Mouse (Mus musculus): ENCODE data around the gene Spink8. TPM values are rescaled to one million over a fixed set of nuclear protein-coding genes. Genes with fewer than 3 reads are reported as not detected.
"Not testable (repeated sequence)": the region's sequence is repeated elsewhere in the genome, so short reads cannot be mapped to it uniquely, and the experiment has no call there.

Gene Spink8
- polyA plus RNA-seq (2012; rRNA removed): 1.0 TPM in 1 of 2 replicates, not detected in the other

DNA sequence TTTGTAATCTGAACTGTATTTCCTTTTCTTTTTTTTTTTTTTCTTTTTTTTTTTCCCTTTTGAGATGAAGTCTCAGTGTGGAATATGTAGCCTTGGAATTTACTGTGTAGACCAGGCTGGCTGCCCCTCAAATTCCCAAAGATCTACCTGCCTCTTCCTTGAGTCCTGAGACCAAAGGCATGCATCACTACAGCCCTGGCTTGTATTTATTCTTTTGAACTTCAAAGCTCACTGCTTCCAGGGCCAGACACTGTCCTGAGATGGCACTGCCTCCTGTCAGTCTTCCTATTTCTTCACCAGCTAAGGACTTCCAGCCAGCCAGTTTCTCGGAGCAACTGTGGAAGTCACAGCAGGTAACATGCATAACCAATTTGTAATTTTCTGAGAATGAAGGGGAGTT is at the start of gene Spink8:
Gene Spink8 (plus strand): TSS at position 301 of the 400 bp plus-strand sequence.
- 75% methylated on average over 1 of the region's 1 CpGs for WGBS
- no peak for DNase-seq (ENCODE audit: low read depth, low spot score)

DNA sequence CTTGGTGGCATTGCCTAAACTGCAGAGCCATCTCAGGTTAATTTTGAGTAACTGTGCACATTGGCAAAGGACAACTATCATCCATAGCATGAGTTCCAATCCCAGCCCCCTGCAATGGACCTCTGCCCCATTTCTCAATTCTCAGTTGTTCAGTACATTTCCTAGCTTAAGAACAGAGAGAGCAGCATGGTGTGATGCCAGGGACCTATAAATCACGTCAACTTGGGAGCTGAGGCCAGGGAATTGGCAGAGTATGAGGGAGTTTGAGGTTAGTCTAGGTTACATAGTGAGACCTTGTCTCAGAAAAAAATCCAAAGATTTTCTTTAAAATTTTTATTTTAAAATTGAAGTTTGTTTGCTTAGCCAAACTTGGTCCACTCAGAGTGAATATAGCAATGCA is 45.2 kb upstream of the Spink8 start:
- WGBS: 69% methylated on average over 1 of the region's 1 CpGs
- not testable (repeated sequence) for DNase-seq (ENCODE audit: low read depth, low spot score)

DNA sequence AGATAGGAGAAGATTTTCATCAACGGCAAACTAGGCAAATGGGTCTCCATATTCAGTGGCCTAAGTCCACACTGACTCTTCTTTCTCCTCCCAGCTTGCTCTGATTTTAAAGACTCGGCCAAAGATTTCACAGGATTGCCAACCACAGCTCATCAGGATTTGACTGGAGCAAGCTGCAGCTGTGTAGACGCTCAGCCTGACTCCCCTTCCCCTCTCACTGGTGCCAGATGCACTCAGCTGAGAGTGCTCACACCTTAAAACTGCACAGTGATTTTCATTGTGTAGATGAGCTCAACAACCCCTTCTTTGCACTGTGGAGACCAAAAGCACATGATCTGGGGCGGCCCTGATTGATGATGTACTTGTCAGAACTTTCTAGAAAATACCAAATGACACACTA is 21.5 kb upstream of the Spink8 start, which contains the start of gene Fbxw27:
Gene Fbxw27 (minus strand): TSS at position 101 of the 400 bp plus-strand sequence.
- WGBS: 75% methylated on average over 4 of the region's 4 CpGs
- DNase-seq (ENCODE audit: low read depth, low spot score): not testable (repeated sequence)

DNA sequence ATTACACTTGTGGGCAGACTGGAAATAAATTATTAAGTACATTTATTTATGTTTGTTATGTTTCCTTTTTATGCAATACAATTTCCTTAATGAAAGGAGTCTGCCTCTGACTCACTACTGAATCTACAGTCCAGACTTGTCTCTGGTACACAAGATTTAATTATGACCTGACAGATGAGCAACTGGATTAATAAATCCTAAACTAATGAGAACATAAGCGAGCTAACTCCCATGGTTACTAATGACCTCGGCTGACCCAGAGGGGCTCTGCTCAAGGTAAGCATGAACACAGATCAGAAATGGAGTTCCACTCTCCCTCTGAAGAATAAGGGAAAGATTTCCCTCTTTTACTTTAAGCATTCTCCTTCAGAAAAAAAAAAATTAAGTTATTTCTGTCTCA is 16.9 kb upstream of the Spink8 start:
- no peak for DNase-seq (ENCODE audit: low read depth, low spot score)
- 79% methylated on average over 2 of the region's 2 CpGs for WGBS

DNA sequence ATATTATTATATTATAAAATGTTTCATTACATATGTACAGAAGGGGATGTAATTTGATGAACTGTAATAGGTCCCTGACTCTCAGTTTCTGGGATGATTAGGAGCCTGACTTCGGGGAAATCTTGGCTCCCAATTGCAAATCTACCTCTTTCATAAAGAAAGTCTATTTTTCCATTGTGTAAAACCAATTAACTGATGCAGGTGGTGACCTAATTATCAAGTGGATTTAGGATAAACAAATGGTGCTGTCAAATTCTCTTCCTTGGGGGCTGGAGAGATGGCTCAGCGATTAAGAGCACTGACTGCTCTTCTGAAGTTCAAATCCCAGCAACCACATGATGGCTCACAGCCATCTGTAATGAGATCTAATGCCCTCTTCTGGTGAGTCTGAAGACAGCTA is 16.3 kb upstream of the Spink8 start:
- WGBS: 72% methylated on average over 2 of the region's 2 CpGs
- no peak for DNase-seq (ENCODE audit: low read depth, low spot score)

DNA sequence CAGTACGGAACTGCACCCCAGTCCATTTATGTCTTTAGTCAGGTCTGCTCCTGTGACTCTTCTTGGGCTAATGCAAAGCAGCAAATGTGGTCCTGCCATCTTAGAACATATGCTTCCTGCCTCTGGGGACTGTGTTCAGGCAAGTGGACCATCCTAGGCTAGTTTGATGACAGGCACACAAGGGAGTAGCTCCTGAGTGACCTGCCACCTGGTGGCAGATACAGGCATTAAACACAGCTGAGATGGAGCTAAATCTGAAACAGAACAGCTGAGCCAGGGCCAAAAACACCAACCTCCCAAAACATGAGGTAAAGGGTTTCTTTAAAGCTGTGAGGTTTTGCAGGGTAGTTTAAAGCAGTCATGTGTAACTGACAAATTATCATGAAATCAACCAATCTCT is 14.0 kb upstream of the Spink8 start:
- 92% methylated on average over 1 of the region's 1 CpGs for WGBS
- no peak for DNase-seq (ENCODE audit: low read depth, low spot score)

DNA sequence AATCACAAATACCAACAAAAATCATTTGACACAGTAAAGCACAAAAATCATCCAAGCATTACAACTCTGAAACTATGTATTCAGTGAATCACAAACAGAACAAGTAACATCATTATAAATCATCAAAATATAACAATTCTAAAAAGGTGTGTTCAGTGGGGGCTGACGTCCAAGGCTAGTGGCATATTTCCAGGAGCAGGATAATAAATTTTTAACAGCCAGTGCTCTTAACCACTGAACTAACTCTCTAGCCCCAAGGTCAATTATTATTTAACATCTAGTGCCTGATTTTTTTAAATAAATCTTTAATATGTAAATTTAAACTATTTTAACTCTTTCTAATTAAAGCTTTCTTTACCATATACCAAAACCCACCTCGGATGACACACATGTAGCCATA is 6.5 kb upstream of the Spink8 start:
- WGBS: 19% methylated on average over 2 of the region's 2 CpGs
- DNase-seq (ENCODE audit: low read depth, low spot score): not testable (repeated sequence)

DNA sequence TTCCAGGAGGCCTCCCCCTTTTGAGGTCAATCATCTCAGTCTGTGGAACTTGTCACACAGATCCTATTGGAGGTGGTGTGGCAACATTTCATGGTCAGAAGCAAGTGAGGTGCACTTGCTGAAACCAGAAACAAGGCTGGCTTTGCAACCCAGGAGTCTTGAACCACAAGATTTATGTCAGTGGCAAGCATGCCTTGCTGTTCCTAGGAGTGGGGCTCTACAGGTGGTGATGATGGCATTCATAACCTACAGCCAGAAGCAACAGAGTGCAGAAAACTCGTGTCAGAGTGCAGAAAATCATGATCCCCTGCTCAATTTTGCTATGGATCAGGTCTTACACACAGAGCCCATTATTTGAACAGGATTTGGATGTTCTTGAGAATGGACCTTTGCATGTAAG is 5.8 kb upstream of the Spink8 start:
- 29% methylated on average over 1 of the region's 1 CpGs for WGBS
- no peak for DNase-seq (ENCODE audit: low read depth, low spot score)

DNA sequence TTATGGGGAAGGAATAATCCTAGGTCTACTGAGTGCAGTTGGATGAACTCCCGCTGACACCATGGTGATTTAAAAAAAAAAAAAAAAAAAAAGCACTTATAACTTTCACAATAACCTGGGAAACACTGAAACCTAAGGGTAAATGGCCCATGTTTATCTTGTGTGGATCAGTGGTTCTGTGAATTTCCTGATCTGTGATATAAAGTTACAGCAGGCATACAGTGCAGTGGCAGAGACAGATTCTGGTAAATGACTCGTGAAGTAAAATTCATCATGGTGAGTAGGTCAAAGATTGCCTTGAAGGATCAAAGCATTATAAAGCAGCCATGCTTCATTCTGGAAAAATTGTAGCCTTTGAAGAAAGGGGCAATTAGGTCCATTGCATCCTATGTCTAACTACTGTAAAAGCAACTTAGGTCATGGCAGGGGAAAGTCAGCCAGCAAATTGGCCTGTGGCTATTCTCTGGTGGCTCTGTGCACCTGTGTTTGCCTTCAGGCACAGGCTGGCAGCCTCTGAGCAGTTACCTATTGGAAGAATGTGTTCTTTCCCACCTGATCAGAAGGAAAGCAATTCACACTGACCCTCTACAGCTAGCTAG is 5.3 kb upstream of the Spink8 start:
- DNase-seq (ENCODE audit: low read depth, low spot score): no peak
- 46% methylated on average over 2 of the region's 2 CpGs for WGBS

DNA sequence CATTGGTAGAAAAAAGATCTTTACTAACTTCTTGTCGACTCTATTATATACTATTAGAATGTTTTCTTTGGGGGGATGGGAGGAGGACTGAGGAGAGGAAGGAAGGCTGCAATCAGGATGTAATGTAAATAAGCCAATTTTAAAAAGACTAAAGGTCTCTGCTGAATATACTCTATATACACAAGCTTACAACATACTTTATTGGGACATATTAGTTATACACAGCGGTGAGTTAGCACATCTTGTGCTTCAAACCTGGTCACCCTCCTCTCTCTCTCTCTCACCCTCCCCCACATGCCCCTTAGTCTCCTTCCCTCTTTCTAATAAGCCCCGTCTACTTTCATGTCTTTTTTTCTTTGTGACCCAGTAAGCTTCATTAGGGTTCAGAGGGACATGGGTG is 4.2 kb upstream of the Spink8 start:
- DNase-seq (ENCODE audit: low read depth, low spot score): no peak
- 7% methylated on average over 3 of the region's 3 CpGs for WGBS

DNA sequence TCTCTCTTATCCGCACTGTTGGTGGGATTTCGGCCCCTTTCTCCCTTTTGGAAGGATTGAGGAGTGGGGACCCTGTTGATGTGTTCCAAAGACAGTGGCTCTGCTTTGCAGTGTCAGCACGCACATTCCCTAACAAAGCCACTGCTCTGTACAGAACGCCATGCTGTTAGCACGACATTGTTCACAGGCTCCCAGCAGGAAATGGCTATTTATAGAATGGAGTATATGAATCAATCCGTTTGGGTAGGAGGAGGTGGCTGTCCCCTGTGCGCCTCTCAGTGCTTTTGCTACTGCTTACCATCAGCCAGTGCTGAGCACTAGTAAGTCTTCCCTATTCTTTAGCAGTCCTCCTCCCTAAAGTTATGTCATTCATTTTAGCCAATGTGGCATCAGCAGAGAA is 1.3 kb downstream of the Spink8 start:
- WGBS: 50% methylated on average over 7 of the region's 7 CpGs
- DNase-seq (ENCODE audit: low read depth, low spot score): no peak

DNA sequence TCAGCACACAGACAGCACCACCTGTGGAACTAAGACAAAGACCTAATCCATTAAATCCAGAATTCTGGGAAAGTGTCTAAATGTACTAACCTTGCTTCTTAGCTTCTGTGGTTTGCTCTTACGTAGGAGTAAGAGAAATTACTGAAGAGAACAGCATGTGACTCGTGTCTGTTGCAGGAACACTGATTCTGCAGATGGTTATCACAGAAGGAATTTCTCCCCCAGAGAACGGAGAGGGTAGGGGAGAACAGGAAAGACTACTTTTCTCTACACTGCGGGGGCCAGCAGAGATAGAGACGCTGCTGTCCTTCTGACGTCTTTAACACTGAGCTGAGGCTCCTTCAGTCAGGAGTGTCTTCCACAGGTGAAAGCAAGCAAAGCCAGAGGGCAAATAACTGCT is 4.3 kb downstream of the Spink8 start:
- DNase-seq (ENCODE audit: low read depth, low spot score): no peak
- 25% methylated on average over 6 of the region's 6 CpGs for WGBS

DNA sequence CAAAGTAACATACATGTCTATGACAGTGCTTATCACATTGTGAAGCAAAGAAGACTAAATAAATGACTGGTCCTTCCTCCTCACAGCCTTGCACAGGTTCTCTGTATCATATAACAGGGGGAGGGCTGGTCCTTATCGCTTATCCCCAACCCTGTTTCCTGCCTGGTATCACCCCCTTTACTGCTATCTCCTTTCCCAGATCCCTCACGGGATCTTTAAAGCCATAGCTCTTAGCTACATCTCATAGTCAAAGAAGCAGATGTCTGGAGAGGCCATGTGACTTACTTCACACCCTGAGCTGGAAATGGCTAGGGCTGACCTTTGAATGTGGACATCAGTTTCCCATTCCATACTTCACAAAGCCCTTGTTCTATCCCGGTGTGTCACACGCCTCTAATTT is 13.7 kb downstream of the Spink8 start:
- WGBS: 56% methylated on average over 4 of the region's 4 CpGs
- DNase-seq (ENCODE audit: low read depth, low spot score): no peak

DNA sequence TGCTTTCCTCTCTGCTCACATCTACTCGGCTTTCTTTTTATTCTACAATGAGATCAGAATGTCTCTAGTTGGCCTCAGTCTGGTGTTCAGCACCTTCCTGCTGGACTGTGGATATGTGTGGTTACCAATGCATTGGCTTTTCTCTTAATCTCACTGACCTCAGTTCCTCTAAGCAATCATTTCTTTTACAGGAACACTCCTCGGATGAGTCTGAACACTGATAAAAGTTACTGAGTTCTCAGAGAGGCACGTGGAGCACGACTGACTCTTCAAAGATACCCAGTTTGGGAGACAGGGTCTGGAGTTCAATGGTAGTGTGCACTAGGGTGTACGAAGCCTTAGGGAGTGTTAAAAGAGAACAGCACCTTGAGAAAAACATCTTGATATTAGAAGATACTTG is 14.1 kb downstream of the Spink8 start:
- WGBS: 70% methylated on average over 5 of the region's 5 CpGs
- no peak for DNase-seq (ENCODE audit: low read depth, low spot score)

DNA sequence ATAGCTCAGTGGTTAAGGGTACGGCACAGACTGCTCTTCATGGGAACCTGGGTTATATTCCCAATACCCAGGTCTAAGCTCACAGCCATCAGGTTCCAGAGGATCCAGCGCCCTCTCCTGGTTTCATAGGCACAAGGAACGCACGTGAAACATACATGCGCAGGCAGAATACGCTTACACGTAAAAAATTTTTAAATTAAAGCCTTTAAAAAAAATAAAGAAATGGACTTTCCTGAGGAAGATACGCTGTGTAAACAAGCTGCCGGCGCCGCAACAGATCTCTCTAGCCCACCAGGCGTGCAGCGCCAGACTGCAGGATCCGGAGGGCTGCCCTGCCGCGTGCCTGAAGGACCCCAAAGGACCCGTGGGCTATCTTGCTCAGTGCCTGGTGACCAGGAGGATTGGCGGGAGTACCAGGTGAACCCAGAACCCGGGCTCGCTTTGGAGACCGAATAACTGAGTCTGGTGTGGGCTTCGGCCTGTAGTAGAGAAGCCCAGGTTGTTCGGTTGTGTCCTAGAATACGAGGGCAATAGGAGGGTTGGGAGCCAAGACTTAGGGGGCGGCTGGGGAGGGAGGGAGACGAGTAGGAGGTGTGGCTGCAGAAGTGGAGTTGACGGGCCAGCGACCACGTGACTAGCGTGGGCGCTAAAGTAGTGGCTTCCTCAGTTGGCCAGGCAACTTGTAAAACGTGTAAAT is 20.5 kb downstream of the Spink8 start, which contains the start of gene Nme6:
Gene Nme6 (plus strand): TSS at position 359 of the 697 bp plus-strand sequence.
- DNase-seq (ENCODE audit: low read depth, low spot score): peak; percentile 69
- WGBS: under 1% methylated on average over 32 of the region's 32 CpGs

DNA sequence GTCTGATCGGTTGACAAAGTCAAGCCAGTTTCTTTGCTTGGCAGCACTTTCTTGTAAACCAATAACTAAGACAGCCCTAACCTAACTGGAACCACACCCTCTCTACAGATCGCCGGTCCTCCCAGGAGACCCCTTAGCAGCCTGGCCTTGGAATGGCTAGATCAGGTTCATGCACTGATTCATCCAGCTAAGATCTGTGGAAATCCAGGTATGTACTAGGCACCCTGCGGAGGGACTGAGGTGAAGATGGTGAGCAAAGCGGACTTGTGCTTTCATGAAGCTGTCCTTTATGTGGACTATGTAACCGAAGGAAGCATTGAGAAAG is 21.0 kb downstream of the Spink8 start:
- WGBS: 2% methylated on average over 6 of the region's 6 CpGs
- no peak for DNase-seq (ENCODE audit: low read depth, low spot score)

DNA sequence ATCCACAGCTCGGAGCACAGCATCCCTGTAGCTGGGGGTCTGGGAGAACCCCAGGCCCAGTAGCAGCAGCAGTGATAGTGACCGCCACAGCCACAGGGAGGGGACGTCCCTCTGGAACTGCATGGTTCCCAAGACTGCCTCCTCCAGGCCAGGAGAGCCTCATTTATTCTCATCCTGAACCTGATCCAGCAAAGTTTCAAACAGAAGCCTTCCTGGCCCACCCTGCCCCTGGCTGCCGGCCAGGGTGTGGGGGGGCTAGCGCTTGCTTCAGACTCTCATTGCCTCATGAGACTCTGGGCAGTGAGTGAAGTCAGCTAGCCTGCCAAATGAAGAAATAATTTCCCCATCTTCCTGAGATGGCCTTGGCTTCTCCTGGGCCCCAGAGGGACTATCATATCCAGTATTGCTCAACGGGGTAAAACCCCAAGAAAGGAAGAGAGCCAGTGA is 37.3 kb downstream of the Spink8 start, which contains the start of gene Camp:
Gene Camp (minus strand): TSS at position 306 of the 447 bp plus-strand sequence.
- 48% methylated on average over 6 of the region's 6 CpGs for WGBS
- DNase-seq (ENCODE audit: low read depth, low spot score): no peak

DNA sequence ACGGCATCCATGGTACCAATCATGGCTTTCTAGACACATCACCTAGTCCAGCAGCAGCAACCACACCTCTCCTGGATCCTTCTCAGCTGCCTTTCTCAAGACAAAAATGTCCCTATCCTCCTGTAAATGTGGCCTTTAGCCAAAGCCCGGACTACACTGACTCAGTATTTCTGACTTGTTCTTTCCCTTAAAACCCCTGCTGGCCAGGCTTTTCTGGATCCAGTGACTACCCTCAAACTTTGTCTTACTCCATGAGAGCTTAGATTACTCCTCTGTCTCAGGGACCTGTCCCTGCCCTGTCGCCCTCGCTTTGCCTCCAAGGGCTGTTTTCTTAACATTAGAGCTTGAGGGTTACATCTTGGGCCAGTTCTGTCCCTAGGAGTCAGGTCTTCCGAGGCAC is 38.0 kb downstream of the Spink8 start:
- 78% methylated on average over 5 of the region's 5 CpGs for WGBS

DNA sequence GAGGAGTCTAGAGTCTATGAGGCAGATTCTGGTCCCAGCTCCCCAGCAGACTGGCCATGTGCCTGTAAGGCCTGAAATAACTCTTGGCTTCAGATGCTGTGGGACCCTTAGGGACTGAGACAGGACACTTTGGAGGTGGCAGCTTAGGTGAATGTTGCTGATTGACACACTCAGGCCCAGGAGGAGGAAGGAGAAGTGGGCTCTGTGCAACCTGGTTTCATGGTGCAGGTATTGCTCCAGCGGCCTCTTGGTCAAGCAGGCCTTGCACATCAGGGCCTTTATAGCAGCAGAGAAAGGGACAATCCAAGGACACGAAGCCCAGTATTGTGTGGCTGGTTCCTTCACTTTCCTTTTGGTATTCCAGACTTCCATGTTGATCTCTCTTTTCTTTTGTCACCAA is 42.3 kb downstream of the Spink8 start:
- no peak for DNase-seq (ENCODE audit: low read depth, low spot score)
- 86% methylated on average over 2 of the region's 2 CpGs for WGBS

More for the DNA sequence above, 38.0 kb downstream of the Spink8 start:
- DNase-seq (ENCODE audit: low read depth, low spot score): no peak

DNA sequence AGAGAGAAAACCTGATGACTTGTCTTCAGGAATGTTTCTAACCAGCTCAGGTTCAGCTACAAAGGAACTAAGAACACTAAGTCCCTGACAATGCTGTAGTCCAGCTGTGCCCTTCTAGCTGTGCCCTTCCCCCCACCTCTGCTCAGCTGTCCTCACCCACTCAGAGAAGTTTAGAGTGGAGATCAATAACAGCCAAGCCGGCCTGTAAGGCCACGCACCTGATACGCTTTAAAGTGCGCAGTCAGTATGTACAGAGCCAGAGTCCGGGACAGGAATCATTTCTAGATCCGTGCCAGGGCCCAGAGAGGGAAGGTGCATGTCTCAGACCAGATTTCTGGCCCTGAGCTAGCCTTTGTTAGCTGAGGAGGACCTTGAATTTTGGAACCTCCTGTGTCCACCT is 43.9 kb downstream of the Spink8 start:
- no peak for DNase-seq (ENCODE audit: low read depth, low spot score)
- WGBS: 83% methylated on average over 6 of the region's 6 CpGs

DNA sequence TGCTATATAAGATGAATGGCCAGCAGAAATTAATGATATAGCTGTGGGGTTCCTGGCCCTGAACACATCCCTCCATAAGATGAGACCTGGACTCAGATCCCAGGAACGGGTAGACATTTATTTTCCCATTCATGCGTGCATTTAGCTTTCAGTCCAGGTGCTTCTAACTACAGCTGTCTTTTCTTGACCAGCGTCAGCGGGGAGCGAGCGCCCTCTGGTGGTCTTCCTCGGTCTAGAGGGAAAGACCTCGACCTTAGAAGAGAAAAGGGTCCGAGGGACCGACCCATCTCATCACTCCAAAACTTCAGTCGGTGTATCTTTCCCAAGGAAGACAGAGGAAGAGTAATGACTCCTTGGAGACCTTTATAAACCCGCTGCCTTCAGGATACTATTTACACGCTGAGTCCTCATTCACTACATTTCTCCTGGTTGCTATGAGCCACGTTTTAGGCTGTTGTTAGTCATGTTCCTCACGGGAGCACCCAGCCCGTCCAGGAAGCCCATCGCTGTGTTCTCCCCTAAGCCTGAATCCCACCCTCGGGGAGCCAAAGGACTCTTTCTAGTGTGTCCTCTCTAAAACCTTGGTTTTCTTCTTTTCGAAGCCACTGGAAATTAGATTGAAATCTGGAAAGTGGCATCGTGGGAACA is 50.4 kb downstream of the Spink8 start:
- DNase-seq (ENCODE audit: low read depth, low spot score): no peak
- 9% methylated on average over 20 of the region's 20 CpGs for WGBS

Measured in large intestine, adult 2 months (tissue).